Mouse (Mus musculus): ENCODE measurements around the gene Crybg3. TPM values are rescaled to one million over a fixed set of nuclear protein-coding genes. Genes with fewer than 3 reads are reported as not detected.
A peak's percentile ranks its signal among the peaks of the same experiment; 100 is the strongest.

Crybg3 gene
- polyA plus RNA-seq, 1 experiment from 2014 or later, result 19.8 TPM

GRCm38 (mm10) chr16:59587816-59588215 is 13.0 kb downstream of the Crybg3 start:
- H3K9me3 ChIP-seq (replicated peaks; ENCODE audit: control insufficient read depth, low read length), result no peaks in the 10 kb centered on the region
- H3K36me3 ChIP-seq (ENCODE audit: control insufficient read depth, insufficient read depth, low read length), result no peaks in the 10 kb centered on the region
- H3K4me3 ChIP-seq (ENCODE audit: low read depth, low read length), result no peak overlapping the region
- peaks cover 53% of the 10 kb centered on the region for H3K4me1 ChIP-seq (ENCODE audit: control insufficient read depth, insufficient read depth, low read length)
- ATAC-seq (replicated peaks; ENCODE audit: insufficient number of reproducible peaks, low FRiP score, low TSS enrichment), result peak; percentile 83
- 0 out of 2 replicates have a peak overlapping the region, but pooled peaks have one; percentile 46 for H3K9ac ChIP-seq (ENCODE audit: low read depth, low read length)
- H3K4me2 ChIP-seq, result peak overlapping the region; percentile 37
- H3K27me3 ChIP-seq (ENCODE audit: control insufficient read depth, insufficient read depth, low read length), result no peaks in the 10 kb centered on the region
- H3K27ac ChIP-seq (ENCODE audit: low read depth, low read length), result peak overlapping the region; percentile 88
- WGBS (ENCODE audit: insufficient replicate concordance), result 27% methylated on average over 10 of the region's 10 CpGs

DNA sequence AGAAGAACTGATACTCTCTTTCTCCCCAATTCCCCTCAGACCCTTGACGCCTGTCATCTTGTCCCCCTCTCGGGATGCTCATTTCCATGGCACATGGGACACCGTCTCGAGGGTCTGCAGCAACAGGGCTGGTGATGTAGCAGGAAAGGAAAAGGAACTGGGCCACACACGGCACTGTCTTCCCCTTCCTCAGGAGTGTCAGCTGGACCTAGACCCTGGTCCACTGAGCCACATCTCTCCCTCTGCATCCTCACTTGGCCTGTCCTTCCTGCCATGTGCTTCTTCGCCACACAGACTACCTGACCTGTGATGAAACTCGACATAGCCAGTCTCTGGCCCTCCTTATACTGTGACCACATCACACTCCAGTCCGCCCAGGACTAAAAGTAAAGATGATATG is 13.9 kb downstream of the Crybg3 start:
- Histone ChIP-seq H3K27me3 (ENCODE audit: control insufficient read depth, insufficient read depth, low read length) (no peaks in the 10 kb centered on the region), H3K4me3 (ENCODE audit: low read depth, low read length) (no peak overlapping the region), H3K36me3 (ENCODE audit: control insufficient read depth, insufficient read depth, low read length) (no peaks in the 10 kb centered on the region), H3K4me2 (no peak overlapping the region), H3K4me1 (ENCODE audit: control insufficient read depth, insufficient read depth, low read length) (peaks cover 53% of the 10 kb centered on the region), H3K9ac (ENCODE audit: low read depth, low read length) (no peak overlapping the region), H3K9me3 (replicated peaks; ENCODE audit: control insufficient read depth, low read length) (no peaks in the 10 kb centered on the region), H3K27ac (ENCODE audit: low read depth, low read length) (peak overlapping the region; percentile 88)
- WGBS (ENCODE audit: insufficient replicate concordance), result 74% methylated on average over 8 of the region's 8 CpGs
- no peak for ATAC-seq (replicated peaks; ENCODE audit: insufficient number of reproducible peaks, low FRiP score, low TSS enrichment)

DNA sequence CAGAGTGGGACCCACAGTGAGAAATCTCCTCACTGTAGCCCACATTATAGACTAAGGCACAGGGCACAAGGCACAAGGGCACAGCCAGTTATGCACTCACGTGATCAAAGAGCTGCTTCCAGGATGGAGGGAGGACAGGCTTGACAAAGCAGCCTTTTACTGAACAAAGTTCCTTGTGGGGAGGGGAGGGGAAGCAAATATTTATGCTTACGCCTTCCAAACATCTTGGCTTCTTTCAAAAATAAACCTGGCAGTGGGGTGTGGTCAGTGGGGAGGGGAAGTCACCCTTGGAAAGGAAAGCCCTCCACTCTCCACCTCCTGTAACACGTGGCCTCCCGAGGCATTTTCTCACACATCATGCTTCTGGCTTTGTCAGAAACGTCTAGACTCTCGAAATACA is 14.5 kb downstream of the Crybg3 start:
- no peak overlapping the region for H3K4me2 ChIP-seq
- 37% methylated on average over 6 of the region's 6 CpGs for WGBS (ENCODE audit: insufficient replicate concordance)
- H3K4me1 ChIP-seq (ENCODE audit: control insufficient read depth, insufficient read depth, low read length), result peaks cover 51% of the 10 kb centered on the region
- no peaks in the 10 kb centered on the region for H3K9me3 ChIP-seq (replicated peaks; ENCODE audit: control insufficient read depth, low read length)
- H3K4me3 ChIP-seq (ENCODE audit: low read depth, low read length), result no peak overlapping the region
- H3K27ac ChIP-seq (ENCODE audit: low read depth, low read length), result peak overlapping the region; percentile 62; the same call in 1 of the 2 replicates
- H3K27me3 ChIP-seq (ENCODE audit: control insufficient read depth, insufficient read depth, low read length), result no peaks in the 10 kb centered on the region
- ATAC-seq (replicated peaks; ENCODE audit: insufficient number of reproducible peaks, low FRiP score, low TSS enrichment), result no peak
- H3K36me3 ChIP-seq (ENCODE audit: control insufficient read depth, insufficient read depth, low read length), result no peaks in the 10 kb centered on the region
- no peak overlapping the region for H3K9ac ChIP-seq (ENCODE audit: low read depth, low read length)

GRCm38 (mm10) chr16:59585706-59586244 is 15.0 kb downstream of the Crybg3 start:
- peak overlapping the region; percentile 62; the same call in 1 of the 2 replicates for H3K27ac ChIP-seq (ENCODE audit: low read depth, low read length)
- H3K27me3 ChIP-seq (ENCODE audit: control insufficient read depth, insufficient read depth, low read length), result no peaks in the 10 kb centered on the region
- 67% methylated on average over 4 of the region's 4 CpGs for WGBS (ENCODE audit: insufficient replicate concordance)
- H3K4me1 ChIP-seq (ENCODE audit: control insufficient read depth, insufficient read depth, low read length), result peaks cover 48% of the 10 kb centered on the region
- H3K9me3 ChIP-seq (replicated peaks; ENCODE audit: control insufficient read depth, low read length), result no peaks in the 10 kb centered on the region
- no peak for ATAC-seq (replicated peaks; ENCODE audit: insufficient number of reproducible peaks, low FRiP score, low TSS enrichment)
- H3K36me3 ChIP-seq (ENCODE audit: control insufficient read depth, insufficient read depth, low read length), result no peaks in the 10 kb centered on the region
- no peak overlapping the region for H3K4me2 ChIP-seq
- H3K4me3 ChIP-seq (ENCODE audit: low read depth, low read length), result no peak overlapping the region
- no peak overlapping the region for H3K9ac ChIP-seq (ENCODE audit: low read depth, low read length)

DNA sequence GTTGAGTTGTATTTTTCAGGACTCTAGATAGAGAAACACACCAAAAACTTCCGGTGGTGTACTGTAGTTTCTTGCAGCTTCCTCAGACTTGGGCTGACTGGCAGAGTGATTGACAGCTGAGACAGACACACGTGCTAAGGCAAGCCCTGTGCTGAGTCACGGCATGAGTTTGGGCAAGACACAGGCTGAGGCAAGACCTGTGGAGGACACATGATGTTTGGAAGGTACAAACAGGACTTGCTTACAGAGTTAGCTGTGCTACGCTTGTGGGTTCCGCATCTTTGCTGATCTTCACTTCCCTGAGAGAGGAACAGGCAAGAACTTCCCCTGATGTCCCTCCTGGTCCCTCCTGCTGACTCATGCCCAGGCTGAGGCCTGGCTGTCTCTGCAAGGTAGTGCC is 17.3 kb downstream of the Crybg3 start:
- peaks cover 32% of the 10 kb centered on the region for H3K4me1 ChIP-seq (ENCODE audit: control insufficient read depth, insufficient read depth, low read length)
- no peaks in the 10 kb centered on the region for H3K36me3 ChIP-seq (ENCODE audit: control insufficient read depth, insufficient read depth, low read length)
- no peaks in the 10 kb centered on the region for H3K9me3 ChIP-seq (replicated peaks; ENCODE audit: control insufficient read depth, low read length)
- 67% methylated on average over 5 of the region's 5 CpGs for WGBS (ENCODE audit: insufficient replicate concordance)
- no peaks in the 10 kb centered on the region for H3K27me3 ChIP-seq (ENCODE audit: control insufficient read depth, insufficient read depth, low read length)
- no peak overlapping the region for H3K4me3 ChIP-seq (ENCODE audit: low read depth, low read length)
- ATAC-seq (replicated peaks; ENCODE audit: insufficient number of reproducible peaks, low FRiP score, low TSS enrichment), result no peak
- H3K9ac ChIP-seq (ENCODE audit: low read depth, low read length), result no peak overlapping the region
- H3K27ac ChIP-seq (ENCODE audit: low read depth, low read length), result no peak overlapping the region
- no peak overlapping the region for H3K4me2 ChIP-seq

DNA sequence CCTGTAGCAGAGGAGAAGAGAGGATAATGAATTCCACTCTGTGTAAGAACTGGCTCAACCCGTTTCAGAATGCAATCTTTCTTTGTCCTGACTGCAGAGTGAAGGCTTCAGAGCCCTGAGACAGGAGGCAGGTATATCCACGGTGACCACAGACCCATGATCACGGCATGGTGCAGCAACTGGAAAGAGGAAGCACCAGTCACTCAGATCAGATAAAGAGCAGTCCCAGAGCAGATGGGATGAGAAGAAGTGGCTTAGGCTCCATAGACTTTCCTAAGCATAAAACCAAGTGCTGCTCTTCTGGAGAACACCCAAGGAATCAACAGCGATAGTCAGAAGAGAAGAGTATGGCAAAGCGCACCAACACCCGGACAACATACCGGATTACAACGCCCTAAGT is 21.5 kb downstream of the Crybg3 start:
- H3K9me3 ChIP-seq (replicated peaks; ENCODE audit: control insufficient read depth, low read length), result no peaks in the 10 kb centered on the region
- ATAC-seq (replicated peaks; ENCODE audit: insufficient number of reproducible peaks, low FRiP score, low TSS enrichment), result no peak
- WGBS (ENCODE audit: insufficient replicate concordance), result 74% methylated on average over 8 of the region's 8 CpGs

DNA sequence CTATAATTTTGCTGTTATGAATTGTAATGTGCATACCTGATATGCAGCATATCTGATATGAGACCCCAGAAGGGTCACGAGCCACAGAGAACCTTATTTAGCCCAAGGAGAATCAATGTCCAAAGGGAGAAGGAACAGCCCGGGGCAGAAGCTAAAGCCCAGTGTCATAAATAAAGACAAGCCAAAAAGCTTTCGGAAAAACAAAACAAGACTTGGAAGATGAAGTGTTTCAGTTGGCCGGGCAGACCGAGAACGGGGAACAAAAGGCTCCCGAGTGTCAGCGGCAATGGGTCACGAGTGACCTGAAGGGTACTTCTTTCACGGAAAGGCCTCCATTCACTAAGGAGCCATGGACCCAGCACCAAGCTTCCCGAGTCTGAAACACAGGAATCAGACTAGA is 26.8 kb downstream of the Crybg3 start:
- Histone ChIP-seq H3K4me3 (ENCODE audit: low read depth, low read length) (no peak overlapping the region), H3K9ac (ENCODE audit: low read depth, low read length) (no peak overlapping the region), H3K4me2 (no peak overlapping the region), H3K36me3 (ENCODE audit: control insufficient read depth, insufficient read depth, low read length) (no peaks in the 10 kb centered on the region), H3K9me3 (replicated peaks; ENCODE audit: control insufficient read depth, low read length) (no peaks in the 10 kb centered on the region), H3K27me3 (ENCODE audit: control insufficient read depth, insufficient read depth, low read length) (no peaks in the 10 kb centered on the region), H3K4me1 (ENCODE audit: control insufficient read depth, insufficient read depth, low read length) (peaks cover 14% of the 10 kb centered on the region), H3K27ac (ENCODE audit: low read depth, low read length) (no peak overlapping the region)
- ATAC-seq (replicated peaks; ENCODE audit: insufficient number of reproducible peaks, low FRiP score, low TSS enrichment), result no peak
- 83% methylated on average over 11 of the region's 11 CpGs for WGBS (ENCODE audit: insufficient replicate concordance)

More for the DNA sequence above, 21.5 kb downstream of the Crybg3 start:
- Histone ChIP-seq H3K4me2 (no peak overlapping the region), H3K4me3 (ENCODE audit: low read depth, low read length) (no peak overlapping the region), H3K4me1 (ENCODE audit: control insufficient read depth, insufficient read depth, low read length) (no peaks in the 10 kb centered on the region; the same call in 1 of the 2 replicates), H3K9ac (ENCODE audit: low read depth, low read length) (no peak overlapping the region), H3K27ac (ENCODE audit: low read depth, low read length) (no peak overlapping the region), H3K27me3 (ENCODE audit: control insufficient read depth, insufficient read depth, low read length) (no peaks in the 10 kb centered on the region), H3K36me3 (ENCODE audit: control insufficient read depth, insufficient read depth, low read length) (no peaks in the 10 kb centered on the region)

GRCm38 (mm10) chr16:59572685-59573084 is 28.1 kb downstream of the Crybg3 start:
- no peak overlapping the region for H3K27ac ChIP-seq (ENCODE audit: low read depth, low read length)
- no peaks in the 10 kb centered on the region for H3K36me3 ChIP-seq (ENCODE audit: control insufficient read depth, insufficient read depth, low read length)
- H3K4me3 ChIP-seq (ENCODE audit: low read depth, low read length), result no peak overlapping the region
- H3K4me1 ChIP-seq (ENCODE audit: control insufficient read depth, insufficient read depth, low read length), result peaks cover 23% of the 10 kb centered on the region
- no peaks in the 10 kb centered on the region for H3K27me3 ChIP-seq (ENCODE audit: control insufficient read depth, insufficient read depth, low read length)
- WGBS (ENCODE audit: insufficient replicate concordance), result 74% methylated on average over 3 of the region's 3 CpGs
- ATAC-seq (replicated peaks; ENCODE audit: insufficient number of reproducible peaks, low FRiP score, low TSS enrichment), result no peak
- H3K4me2 ChIP-seq, result no peak overlapping the region
- no peaks in the 10 kb centered on the region for H3K9me3 ChIP-seq (replicated peaks; ENCODE audit: control insufficient read depth, low read length)
- no peak overlapping the region for H3K9ac ChIP-seq (ENCODE audit: low read depth, low read length)

- H3K4me1 ChIP-seq (ENCODE audit: control insufficient read depth, insufficient read depth, low read length), result peaks cover 32% of the 10 kb centered on the region
- H3K9ac ChIP-seq (ENCODE audit: low read depth, low read length), result no peak overlapping the region
Observed at GRCm38 (mm10) chr16:59570807-59571206, 30.0 kb downstream of the Crybg3 start.

More at GRCm38 (mm10) chr16:59570807-59571206, 30.0 kb downstream of the Crybg3 start:
- H3K4me2 ChIP-seq, result no peak overlapping the region
- no peaks in the 10 kb centered on the region for H3K36me3 ChIP-seq (ENCODE audit: control insufficient read depth, insufficient read depth, low read length)
- WGBS (ENCODE audit: insufficient replicate concordance), result 90% methylated on average over 8 of the region's 8 CpGs
- H3K4me3 ChIP-seq (ENCODE audit: low read depth, low read length), result no peak overlapping the region
- no peak overlapping the region for H3K27ac ChIP-seq (ENCODE audit: low read depth, low read length)
- H3K27me3 ChIP-seq (ENCODE audit: control insufficient read depth, insufficient read depth, low read length), result no peaks in the 10 kb centered on the region
- ATAC-seq (replicated peaks; ENCODE audit: insufficient number of reproducible peaks, low FRiP score, low TSS enrichment), result no peak
- H3K9me3 ChIP-seq (replicated peaks; ENCODE audit: control insufficient read depth, low read length), result no peaks in the 10 kb centered on the region
